Mouse (Mus musculus): Measurements from ENCODE around the gene Lbhd1.
"Not testable (repeated sequence)": the region's sequence is repeated elsewhere in the genome, so short reads cannot be mapped to it uniquely, and the experiment has no call there.

Lbhd1 gene

DNA sequence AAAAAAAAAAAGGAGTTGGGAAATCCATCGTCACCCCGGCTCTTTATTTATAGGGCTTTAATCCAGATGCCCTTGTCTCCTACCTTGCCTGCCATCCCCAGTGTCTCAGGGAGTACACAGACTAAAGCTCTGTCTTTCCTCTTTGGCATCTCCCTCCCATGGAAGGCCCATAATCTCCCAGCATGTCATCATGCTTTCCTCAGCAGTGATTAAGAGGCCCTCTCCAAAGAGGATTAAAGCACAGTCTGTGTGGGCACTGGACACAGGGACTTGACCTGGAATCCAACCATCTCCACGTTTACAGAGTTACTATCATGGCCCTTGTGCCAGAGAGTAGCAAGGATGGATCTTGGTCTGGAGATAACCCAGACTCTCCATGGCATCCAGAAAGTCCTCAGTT lies at the start of gene Lbhd1, which contains the start of gene Gm49403:
Gene Lbhd1 (plus strand): TSS at position 117 of the 400 bp plus-strand sequence.
Gene Gm49403 (plus strand): TSS at position 315 of the 400 bp plus-strand sequence.
- no peak for DNase-seq

DNA sequence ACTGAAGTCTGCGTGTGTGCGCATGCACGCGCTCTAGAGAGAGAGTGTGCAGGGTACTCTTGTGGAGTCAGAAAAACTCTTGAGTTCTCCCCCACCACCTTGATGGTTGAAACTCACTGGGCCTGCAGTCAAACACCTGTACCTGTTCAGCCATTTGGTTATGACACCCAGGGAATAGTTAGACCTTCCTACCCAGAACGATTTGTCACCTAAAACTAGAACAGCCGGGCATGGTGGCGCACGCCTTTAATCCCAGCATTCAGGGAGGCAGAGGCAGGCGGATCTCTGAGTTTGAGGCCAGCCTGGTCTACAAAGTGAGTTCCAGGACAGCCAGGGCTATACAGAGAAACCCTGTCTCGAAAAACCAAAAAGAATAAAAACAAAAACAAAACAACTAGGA lies 47.2 kb upstream of the Lbhd1 start:
- not testable (repeated sequence) for DNase-seq

DNA sequence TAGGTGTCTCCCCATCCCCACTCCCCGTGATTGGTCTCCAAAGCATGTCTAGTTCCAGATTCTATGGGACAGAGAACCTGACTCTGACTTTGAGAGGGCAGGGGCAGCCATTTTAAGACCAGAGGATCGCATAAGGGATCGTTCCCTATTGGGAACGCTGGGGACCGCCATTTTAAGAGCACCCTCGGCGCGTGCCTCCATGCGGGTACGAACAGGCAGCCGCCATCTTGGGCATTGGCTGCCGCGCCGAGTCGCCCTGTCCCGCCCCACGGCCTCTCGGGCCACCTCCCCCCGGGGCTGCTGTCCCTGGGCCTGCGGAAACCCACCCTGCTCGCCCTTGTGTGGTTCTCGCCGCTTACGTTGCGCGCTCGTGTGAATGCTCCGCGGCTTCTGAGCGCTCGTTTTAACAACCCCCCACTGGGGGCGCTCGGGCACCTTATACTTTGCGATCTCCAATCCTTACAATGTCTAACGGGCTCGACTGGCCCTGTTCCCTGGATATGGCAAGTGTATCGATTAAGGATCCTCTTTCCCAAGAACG lies 46.2 kb upstream of the Lbhd1 start, which contains the start of gene Bscl2:
Gene Bscl2 (plus strand): TSS at position 217 of the 541 bp plus-strand sequence.
- peak; percentile 82 to 84 for DNase-seq

DNA sequence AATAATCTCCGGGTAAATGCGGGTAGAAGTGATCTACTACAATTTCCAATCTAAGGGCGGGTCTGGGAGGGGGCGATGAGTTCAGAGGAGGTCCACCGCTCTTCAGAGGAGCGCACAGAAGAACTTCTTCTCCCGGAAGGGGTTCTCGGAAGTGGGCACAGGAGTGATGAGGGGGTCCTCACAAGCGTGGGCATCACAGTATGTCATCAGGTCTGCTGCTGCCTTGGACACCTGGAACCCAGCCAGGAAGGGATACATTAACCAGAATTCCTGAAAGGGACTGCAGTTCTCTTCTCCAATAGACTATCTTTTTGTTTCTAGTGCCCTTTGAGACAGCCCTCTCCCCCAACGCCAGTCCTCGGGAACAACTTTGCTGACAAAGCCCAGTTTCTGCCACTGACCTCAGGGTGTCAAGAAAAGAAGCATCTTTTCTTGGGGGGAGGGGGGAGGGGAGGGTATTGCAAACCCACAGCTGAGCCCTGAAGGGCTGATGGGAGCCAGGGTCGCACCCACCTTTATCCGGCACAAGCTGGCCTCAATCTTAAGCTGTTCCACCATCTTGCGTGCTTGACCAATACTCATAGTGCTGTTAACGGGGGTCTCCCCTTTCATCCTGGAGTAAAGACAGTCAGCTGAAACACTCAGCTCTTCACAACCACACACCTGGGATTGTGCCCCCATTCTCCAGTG lies 45.3 kb upstream of the Lbhd1 start:
- DNase-seq, result no peak

DNA sequence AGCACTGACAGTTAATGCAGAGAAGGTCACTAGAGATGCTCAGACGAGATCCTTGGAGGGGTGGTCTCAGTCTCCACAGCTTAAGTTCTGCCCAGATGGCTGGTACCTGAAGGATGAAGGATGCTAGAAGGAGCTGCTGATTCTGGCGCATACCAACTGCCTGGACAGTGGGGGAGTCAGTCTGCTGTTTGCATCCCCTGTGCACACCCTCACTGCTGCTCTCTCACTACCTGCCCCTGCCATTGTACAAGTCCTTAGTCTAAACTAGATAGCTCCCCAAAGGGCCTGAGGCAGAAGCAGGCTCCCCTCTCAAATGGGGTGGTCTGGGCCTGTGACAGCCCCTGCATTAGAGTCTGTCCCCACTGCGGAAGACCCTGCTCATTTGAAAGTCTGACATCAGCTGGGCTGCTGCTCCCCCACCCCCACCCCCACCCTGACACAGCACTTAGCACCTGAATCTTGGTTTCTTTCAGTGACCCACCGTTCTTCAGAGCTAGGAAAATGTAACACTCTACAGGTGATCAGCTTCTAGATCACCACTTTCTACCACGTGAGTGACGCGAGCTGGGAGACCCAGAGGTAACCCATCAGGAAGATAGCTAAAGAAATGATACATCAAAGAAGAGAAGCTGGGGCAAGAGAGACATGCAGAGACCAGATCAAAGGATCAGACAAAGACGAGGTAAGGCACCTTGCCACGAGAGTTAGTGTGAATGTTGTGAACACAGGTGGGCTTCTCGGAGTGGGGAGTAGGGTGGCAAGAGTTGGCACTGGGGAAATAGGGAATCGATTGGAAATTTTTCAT lies 44.2 kb upstream of the Lbhd1 start, which contains the start of gene Gng3:
Gene Gng3 (minus strand): TSS at position 92 of the 805 bp plus-strand sequence.
- DNase-seq, result no peak

DNA sequence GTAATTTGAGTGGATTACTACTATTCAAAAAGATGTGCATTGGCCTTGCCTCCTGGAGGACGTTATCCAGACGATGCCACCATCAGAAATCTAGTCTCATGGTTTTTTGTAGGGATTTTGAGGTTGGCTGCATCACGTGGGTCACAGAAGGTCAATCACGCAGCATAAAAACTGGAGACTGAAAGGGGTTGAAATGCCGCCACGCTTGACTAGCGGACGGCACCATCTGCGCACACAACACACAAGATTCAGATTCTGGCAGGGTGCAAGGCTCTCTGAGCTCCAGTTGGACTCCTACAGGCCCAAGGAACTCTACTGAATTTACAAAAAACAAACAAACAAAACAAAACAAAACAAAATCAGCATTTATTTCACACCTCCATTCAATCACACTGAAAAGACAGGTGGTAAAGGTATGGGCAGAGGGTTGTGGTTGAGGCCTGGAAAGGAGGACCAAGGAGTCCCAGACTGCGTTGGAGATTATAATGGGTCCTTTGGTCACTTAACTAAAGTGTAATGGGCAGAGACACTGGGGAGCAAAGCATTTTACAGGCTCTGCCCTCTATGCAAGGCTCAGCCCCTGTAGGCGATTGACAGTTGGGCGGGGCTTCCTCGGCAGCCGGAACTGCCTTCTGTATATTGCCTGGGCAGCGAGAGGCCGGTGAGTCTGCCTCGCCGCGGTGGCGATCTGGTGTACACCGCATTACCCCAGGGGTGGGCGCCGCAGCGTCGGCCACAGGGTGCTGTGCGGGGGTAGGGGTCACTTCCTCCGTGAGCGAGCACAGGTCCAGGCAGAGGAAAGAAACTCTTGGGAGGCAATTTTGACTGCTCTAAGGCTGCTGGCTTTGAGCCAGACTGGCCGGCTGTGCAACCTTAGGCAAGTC lies 43.4 kb upstream of the Lbhd1 start:
- peak; percentile 84 to 86 for DNase-seq

DNA sequence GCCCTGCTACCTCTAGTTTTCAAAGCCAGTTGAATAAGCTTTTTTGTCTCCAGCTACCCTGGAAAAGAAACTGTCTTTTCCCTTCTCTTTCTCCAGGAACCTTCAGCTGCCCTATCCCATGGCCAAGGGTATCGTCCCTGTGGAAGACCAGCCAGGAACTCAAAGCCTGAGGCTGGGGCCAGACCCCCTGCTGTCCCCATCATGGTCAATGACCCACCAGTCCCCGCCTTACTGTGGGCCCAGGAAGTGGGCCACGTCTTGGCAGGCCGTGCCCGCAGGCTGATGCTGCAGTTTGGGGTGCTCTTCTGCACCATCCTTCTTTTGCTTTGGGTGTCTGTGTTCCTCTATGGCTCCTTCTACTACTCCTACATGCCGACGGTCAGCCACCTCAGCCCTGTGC lies 42.5 kb upstream of the Lbhd1 start:
- DNase-seq, result no peak

DNA sequence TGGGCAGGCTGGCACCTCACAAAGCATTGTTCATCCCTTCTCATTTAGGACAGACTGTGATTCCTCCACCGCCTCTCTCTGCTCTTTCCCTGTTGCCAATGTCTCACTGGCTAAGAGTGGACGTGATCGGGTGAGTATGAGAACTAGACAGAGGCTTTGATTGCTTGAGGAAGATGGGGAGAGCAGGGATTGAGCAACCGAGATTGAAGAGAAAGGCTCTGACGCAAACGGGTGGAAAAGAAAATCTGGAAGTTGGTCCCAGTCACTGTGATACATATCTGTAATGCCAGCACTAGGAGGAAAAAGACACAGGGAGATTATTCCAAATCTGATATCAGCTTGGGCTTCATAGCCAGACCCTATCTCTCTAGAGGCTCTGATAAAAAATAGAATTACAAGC lies 40.6 kb upstream of the Lbhd1 start:
- DNase-seq, result peak; percentile 55 to 67

DNA sequence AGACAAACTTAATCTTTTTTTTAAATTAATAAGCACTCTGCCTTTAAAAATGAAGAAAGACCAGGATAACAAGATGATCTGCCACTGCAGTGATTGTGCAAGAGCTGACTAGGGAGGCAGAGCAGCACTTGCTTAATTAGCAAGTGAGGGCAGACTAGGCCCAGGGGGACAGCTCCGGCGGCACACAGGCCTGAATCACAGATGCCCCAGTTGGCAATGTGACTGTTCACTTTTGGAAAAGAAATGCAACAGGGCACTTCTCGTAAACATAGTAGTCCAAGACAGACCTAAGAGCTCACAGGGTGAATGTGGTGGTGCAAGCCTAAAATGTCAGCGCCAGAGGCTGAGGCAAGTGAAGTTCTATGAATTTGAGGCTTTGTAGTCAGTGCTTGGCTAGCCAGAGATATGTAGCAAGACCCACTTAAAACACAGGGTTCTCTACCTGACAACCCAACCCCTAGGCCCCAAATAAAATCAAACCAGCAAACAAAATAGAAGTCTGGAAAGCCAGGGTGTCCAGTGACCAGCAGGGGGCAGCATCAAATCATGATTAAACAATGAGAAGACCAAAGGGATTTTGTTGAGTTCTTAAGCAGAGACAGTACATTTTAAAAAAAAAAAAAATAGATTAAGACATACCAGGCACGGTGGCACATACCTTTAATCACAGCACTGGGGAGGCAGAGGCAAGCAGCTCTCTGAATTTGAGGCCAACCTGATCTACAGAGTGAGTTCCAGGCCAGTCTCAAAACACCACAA lies 39.0 kb upstream of the Lbhd1 start:
- peak; percentile 72 to 82 for DNase-seq

DNA sequence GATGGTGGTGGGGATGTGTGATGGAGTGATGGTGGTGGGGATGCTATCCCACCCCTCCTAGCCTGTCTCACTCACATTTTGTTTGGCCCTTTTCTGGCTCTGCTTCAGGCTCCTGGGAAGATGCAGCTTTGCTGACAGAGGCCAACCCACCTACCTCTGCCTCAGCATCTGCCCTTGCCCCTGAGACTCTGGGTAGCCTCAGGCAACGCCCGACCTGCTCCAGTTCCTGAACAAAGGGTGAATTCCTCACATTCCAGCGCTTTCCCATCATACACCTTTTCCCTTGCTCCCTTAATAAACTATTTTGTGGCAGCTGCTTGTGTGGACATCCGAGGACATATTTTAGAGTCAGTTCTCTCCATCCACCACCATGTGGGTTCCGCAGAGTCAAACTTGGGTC lies 35.2 kb upstream of the Lbhd1 start:
- no peak for DNase-seq

DNA sequence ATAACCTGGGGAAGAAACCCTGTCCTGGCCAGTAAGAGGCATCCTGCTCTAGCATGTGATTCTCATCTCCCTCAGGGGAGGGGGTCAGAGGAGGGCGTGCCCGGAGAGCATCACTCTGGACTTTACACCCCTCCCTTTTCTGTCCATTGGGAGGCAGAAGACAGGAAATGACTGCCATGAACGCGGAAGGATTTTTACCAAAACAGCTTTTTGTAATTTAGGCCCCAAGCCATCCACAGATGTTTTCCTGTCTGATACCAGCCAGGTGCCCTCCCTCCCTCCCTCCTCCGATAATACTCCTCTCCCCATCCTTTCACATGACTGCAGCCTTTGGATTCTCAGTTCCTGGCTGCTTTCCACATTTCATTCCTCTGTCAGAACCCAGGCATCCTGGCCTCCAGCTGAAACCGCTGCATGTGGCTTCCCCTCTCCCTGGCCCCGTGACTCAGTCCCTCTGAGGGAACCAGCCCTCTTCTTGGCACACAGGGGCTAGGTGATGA lies 33.1 kb upstream of the Lbhd1 start, which contains the start of gene Lrrn4cl:
Gene Lrrn4cl (plus strand): TSS at position 367 of the 500 bp plus-strand sequence.
- DNase-seq, result no peak

DNA sequence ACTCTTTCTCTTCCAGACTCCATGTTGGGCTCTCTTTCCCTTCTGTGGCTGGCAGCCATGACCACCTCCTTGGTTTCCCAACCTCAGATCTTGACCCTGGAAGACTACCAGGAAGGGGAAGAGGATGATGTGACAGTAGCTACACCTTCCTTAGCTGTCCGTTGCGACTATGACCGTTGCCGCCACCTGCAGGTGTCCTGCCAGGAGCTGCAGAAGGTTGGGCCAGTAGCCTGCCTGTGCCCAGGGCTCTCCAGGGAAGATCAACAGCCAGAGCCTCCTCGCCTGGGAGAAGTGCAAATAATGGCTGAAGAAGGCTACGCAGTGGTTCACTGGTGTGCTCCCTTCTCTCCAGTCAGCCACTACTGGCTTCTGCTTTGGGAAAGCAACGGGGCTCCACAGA lies 31.9 kb upstream of the Lbhd1 start:
- peak; percentile 49 to 72 for DNase-seq

DNA sequence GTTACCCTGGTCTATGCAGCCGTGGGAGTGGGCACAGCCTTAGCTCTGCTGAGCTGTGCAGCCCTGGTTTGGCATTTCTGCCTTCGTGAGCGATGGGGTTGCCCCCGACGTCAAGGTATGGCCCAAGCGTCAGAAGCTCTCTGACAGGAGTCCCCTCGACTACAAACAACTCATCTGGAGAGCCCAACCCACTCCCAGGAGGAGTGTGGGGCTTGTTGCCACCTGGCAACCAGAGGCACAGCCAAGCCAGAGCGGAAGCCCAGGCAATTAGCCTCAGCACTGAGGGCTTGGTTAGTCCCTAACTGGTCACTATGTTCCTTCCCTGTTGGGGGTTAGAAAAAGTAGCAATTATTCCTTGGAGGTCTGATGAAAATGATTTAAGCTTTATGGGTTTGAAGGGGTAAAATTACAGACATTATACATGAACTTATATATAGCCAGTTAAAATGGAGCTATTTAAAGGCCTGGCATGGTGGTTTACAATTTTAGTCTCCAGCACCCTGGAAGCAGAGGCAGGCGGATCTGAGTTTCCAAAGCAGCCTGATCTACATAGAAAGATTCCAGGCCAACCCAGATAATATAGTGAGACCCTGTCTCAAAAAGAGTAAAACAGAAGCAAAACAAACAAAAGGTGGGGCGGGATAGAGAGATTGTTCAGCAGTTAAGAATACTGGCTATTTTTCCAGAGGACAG lies 31.1 kb upstream of the Lbhd1 start:
- DNase-seq, result peak in 1 of 2 experiments; percentile 44

DNA sequence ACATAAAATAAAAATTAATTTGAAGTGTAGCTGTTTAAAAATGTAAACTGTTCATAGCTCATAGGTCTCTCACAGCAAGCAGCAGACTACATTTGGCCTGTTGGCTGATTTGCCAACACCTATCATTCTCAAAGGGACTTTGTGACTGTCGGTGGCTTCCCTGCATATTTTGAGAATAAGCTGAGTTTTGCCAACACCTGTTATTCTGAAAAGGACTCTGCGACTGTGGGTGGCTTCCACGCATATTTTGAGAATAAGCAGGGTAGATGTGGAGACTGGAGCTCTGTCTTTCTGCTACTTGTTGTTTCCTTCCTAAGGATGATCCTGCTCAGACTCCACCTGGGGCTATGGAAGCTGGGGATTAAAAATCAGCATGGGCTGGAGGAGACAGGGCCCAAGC lies 30.4 kb upstream of the Lbhd1 start:
- DNase-seq, result no peak

DNA sequence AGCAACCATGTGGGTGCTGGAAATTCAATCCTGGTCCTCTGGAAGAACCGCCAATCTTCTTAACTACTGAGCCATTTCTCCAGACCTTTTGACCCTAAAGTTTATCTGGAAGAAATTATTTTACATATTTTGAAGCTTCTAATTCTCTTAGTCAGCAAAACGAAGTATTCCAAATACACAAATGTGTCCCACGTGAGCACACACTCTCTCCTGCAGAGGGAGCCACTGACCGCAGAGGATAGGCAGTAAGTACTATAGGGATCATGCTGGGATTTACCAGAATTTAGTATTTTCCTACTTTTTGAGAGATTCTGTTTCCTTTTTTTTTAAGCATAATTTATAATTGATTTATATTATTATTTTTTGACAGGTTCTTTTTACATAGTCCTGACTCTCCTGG lies 25.8 kb upstream of the Lbhd1 start:
- peak; percentile 47 to 62 for DNase-seq

DNA sequence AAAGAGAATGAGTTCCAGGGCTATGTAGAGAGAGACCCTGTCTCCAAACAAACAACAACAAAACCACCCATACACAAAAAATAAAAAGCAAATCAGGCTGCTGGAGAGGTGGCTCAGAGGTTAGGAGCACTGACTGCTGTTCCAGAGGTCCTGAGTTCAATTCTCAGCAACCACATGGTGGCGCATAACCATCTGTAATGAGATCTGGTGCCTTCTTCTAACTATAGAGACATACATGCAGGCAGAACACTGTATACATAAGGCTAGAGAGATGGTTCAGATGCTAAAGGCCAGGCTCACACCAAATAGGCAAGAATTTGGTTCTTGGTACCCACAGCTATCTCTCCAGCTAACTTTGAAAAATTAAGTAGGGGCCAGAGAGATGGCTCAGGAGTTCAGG lies 24.5 kb upstream of the Lbhd1 start:
- peak in 1 of 2 experiments; percentile 34 for DNase-seq

DNA sequence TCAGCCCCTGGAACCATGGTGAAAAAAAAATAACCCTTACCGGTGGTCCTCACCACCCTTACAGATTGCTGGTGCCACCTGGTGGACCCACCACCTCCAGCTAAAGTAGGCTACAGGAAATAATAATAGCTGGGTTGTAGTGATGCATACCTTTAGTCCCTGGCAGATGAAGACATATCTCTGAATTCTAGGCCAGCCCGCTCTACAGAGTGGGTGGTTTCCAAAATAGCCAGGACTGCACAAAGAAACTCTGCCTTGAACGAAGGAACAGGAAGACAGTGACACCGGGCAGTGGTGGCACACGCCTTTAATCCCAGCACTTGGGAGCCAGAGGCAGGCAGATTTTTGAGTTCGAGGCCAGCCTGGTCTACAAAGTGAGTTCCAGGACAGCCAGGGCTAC lies 19.3 kb upstream of the Lbhd1 start:
- no peak for DNase-seq

DNA sequence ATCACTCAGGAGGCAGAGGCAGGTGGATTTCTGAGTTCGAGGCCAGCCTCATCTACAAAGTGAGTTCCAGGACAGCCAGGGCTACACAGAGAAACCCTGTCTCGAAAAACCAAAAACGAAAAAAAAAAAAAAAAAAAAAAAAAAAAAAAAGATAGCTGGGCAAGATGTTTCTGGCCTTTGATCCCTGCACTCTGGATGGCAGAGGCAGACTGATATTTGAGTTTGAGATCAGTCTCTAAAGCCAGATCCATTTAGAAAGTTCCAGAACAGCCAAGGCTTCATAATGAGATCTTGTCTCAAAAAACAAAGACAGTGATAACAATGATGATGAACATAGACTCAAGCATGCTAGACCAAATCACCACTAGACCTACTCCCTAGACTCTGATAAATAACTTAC lies 13.2 kb upstream of the Lbhd1 start:
- not testable (repeated sequence) for DNase-seq

DNA sequence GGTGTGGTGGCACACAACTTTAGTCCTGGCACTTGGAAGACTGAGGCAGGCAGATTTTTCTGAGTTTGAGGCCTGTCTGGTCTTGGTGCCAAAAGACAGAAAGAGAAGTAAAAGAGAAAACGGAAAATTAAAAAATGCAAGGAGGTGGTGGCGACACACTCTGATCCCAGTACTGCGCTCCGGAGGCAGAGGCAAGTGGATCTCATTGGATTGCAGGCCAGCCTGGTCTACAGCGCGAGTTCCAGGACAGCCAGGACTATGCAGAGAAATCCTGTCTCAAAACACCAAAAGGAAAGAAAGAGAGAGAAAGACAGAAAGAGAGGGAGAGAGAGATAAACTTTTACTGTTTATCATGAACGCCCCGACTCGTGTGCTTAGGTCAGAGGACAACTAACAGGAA lies 12.7 kb upstream of the Lbhd1 start:
- no peak for DNase-seq

DNA sequence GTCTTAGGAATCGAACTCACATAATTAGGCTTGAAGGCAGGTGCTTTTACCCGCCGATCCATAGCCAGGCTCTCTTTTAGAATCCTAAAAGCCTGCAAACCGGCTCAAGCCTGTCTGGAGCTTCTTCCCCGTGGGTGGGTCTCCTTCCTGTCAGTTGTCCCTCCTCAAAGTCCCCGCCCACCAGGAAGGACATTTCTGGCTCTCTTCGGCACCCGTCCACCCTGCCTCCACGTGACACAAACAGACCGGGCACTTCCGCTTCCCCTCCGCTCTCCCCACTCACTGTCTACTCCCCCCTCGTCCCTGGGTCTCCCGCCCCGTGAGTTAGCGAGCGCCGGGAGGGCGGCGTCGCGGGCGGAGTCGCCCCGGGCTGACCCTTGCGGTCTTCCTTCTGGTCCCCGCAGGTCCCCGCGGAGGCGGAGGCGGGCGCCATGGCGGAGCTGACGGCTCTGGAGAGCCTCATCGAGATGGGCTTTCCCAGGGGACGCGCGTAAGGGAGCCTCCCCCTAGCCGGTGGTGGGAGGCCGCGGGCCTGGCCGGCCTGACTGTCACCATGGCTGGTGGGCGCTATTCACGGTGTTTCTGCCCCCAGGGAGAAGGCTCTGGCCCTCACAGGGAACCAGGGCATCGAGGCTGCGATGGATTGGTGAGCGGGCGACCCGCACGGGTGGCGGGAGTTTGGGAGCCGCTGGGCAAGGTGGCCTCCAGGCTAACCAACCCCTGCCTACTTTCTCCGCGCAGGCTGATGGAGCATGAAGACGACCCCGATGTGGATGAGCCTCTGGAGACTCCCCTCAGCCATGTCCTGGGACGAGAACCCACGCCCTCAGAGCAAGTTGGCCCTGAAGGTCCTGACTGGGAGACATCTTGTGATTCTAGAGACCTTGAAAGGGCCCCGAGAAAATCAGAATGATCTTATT lies 12.0 kb upstream of the Lbhd1 start, which contains the start of gene Ubxn1:
Gene Ubxn1 (plus strand): TSS at position 230 of the 920 bp plus-strand sequence.
- DNase-seq, result peak; percentile 99
